Mouse (Mus musculus): ENCODE measurements around the gene Tagln3.

DNA sequence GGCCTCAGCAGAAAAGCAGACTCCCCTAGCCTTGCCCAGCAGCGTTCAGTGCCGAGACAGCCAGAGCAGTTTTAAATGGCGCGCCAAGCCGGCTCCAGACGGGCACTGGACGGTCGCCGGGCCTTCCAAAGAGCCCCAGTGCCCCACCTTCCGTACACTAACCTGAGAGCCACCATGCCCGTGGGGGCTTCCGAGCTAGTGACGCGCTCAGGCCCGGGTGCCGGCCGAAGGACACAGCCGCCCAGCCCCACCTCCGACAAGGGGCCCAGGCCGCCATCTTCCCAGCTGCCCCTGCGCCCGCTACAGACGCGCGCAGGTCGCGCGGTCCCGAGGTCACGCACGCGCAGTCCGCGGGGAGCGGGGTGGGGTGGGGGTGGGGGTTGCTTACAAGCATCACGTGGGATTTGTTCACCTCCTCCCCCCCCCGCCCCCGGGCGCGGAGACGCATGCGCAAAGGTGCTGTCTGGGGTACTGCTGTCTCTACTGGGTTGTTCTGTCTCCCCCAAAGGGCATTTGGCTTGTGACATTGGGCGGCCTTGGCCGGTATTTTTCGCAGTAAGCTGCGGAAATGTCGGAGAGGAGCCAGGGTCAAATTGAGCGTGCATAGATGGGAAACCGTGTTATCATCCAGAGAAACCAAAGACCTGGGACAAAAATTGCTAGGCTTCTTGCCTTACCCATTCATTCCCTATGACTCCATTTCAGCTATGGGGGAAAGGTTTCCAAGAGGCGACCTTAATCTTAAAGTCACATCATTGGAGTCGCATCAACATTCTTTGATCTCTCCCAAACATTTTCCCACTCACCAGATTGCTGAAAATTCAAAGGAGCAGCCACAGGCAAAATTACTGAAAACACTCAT, 18.4 kb upstream of the Tagln3 start, which contains the start of gene Abhd10:
- TF ChIP-seq SIN3A (IDR thresholded peaks at IDR 0.05; ENCODE audit: low read length): peak; percentile 25; the same call in 1 of the 2 replicates
- no peak for TF ChIP-seq CTCF (IDR thresholded peaks at IDR 0.05 in 2 of 3, conservative IDR thresholded peaks at IDR 0.05 in 1 of 3; ENCODE audit: control insufficient read depth in 1 of 3, insufficient read depth in 1 of 3, low read depth in 2 of 3, low read length in 3 of 3, poor library complexity in 1 of 3, severe bottlenecking in 1 of 3)
- TF ChIP-seq EP300 (IDR thresholded peaks at IDR 0.05; ENCODE audit: low read depth in 1 of 2, low read length in 2 of 2): no peak
- peak; percentile 84 to 87 for TF ChIP-seq POLR2A (IDR thresholded peaks at IDR 0.05; ENCODE audit: control insufficient read depth in 1 of 2, insufficient read depth in 1 of 2, low read depth in 1 of 2, low read length in 2 of 2, poor library complexity in 1 of 2)
- TF ChIP-seq ZKSCAN1 (IDR thresholded peaks at IDR 0.05; ENCODE audit: low read depth, low read length): no peak
- TF ChIP-seq POLR2AphosphoS5 (IDR thresholded peaks at IDR 0.05; ENCODE audit: borderline replicate concordance, low read depth, low read length): no peak
- TF ChIP-seq USF2 (IDR thresholded peaks at IDR 0.05; ENCODE audit: borderline replicate concordance in 1 of 2, insufficient read depth in 1 of 2, low read depth in 1 of 2, low read length in 2 of 2): no peak; a peak in 1 of 4 replicates
- TF ChIP-seq TCF12 (IDR thresholded peaks at IDR 0.05; ENCODE audit: low read depth, low read length): peak; percentile 38; the same call in 1 of the 2 replicates
- no peak for TF ChIP-seq TAL1 (IDR thresholded peaks at IDR 0.05; ENCODE audit: low read length)
- TF ChIP-seq RAD21 (IDR thresholded peaks at IDR 0.05; ENCODE audit: low read depth, low read length): no peak
- TF ChIP-seq KAT2A (conservative IDR thresholded peaks at IDR 0.05; ENCODE audit: low read depth, low read length): no peak; the same call in 1 of the 2 replicates
